Mouse (Mus musculus) testis, adult 2 months (tissue): ENCODE results near the gene Nat8.

ENCODE experiments used
- CTCF ChIP-seq: fragments of 200-500 bp; IDR thresholded peaks from 2 replicates; pipeline ENCODE4 v1.5.1; 2012; ENCODE audit warnings: low read depth, mild to moderate bottlenecking, inconsistent platforms, low read length, moderate library complexity; ENCODE audit not compliant: control insufficient read depth, insufficient read depth, insufficient replicate concordance
- POLR2A ChIP-seq: fragments of 200-500 bp; IDR thresholded peaks from 2 replicates; pipeline ENCODE4 v1.6.1; 2012; ENCODE audit warnings: low read depth, mild to moderate bottlenecking, inconsistent platforms, low read length, moderate library complexity; ENCODE audit not compliant: control insufficient read depth

DNA sequence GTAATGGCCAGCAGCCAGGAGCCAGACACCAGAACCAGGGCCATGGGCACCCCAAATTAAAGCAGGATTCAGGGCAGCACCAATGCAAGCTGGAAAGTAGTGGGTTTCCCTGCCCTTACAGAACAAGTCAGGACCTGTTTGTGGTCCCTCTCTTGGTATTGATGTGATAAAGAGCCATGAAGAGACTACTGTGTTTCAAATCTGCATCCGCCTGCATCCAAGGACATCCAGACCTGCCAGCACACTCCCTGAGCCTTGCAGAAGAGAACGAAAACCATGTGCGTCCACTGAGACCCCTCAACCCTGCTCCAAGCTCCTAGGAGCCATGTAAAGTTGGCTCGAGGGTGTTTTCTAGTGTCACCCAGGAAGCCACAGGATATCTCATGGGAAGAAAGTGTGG, 16.3 kb upstream of the Nat8 start:
- no peak for TF ChIP-seq CTCF
- no peak for TF ChIP-seq POLR2A
